Mouse (Mus musculus) kidney, embryonic 16.5 days (tissue): ENCODE results near the gene 4930432K21Rik. TPM values are rescaled to one million over a fixed set of nuclear protein-coding genes. Genes with fewer than 3 reads are reported as not detected.

Experiments
- ATAC-seq: fragments of 200-750 bp; cut with Nextera tagmentation; 2 replicates; pipeline ENCODE4 v1.8.0; 2017; ENCODE audit warnings: moderate TSS enrichment; ENCODE audit not compliant: low FRiP score, low TSS enrichment
- H3K27ac ChIP-seq: fragments of 300-500 bp; sonication (generic); 2 replicates; pipeline ENCODE4 v1.5.1; 2014; ENCODE audit warnings: low read length
- H3K27me3 ChIP-seq: fragments of 300-500 bp; sonication (generic); 2 replicates; pipeline ENCODE4 v1.6.1; 2014; ENCODE audit warnings: low read length, control low read depth, mixed read lengths; ENCODE audit not compliant: insufficient read depth
- H3K36me3 ChIP-seq: fragments of 300-500 bp; sonication (generic); 2 replicates; pipeline ENCODE4 v1.6.1; 2014; ENCODE audit warnings: low read length, control low read depth, mixed read lengths; ENCODE audit not compliant: insufficient read depth
- H3K4me1 ChIP-seq: fragments of 300-500 bp; sonication (generic); 2 replicates; pipeline ENCODE4 v1.6.1; 2014; ENCODE audit warnings: low read length, control low read depth, mixed read lengths; ENCODE audit not compliant: insufficient read depth
- H3K4me2 ChIP-seq: fragments of 300-500 bp; sonication (generic); replicated peaks from 2 replicates; pipeline ENCODE4 v1.6.1; 2014; ENCODE audit warnings: low read depth, low read length
- H3K4me3 ChIP-seq: fragments of 300-500 bp; sonication (generic); 2 replicates; pipeline ENCODE4 v1.5.1; 2014; ENCODE audit warnings: mild to moderate bottlenecking, low read length
- H3K9ac ChIP-seq: fragments of 300-500 bp; sonication (generic); replicated peaks from 2 replicates; pipeline ENCODE4 v1.6.1; 2014; ENCODE audit warnings: low read length
- H3K9me3 ChIP-seq: fragments of 300-500 bp; sonication (generic); 2 replicates; pipeline ENCODE4 v1.6.1; 2016; ENCODE audit warnings: low read length, control low read depth
- WGBS: fragments of 180-500 bp; shearing (Covaris S2); extraction: QIAGEN DNeasy Blood & Tissue Kit; methylation state at CpG from one replicate; pipeline ENCODE4 v1.1.7; 2014; 5-methylcytosine and 5-hydroxymethylcytosine counted together
- polyA plus RNA-seq: library from polyadenylated mRNA; unstranded; fragments of >200 nt; fragmentation: Nextera tagmentation; extraction: Ambion mirVana; gene quantifications from 2 replicates; pipeline ENCODE4 v1.2.1, GENCODE M21; 2015

Gene 4930432K21Rik
- polyA plus RNA-seq, 1 experiment from 2014 or later: 1.7 TPM

DNA sequence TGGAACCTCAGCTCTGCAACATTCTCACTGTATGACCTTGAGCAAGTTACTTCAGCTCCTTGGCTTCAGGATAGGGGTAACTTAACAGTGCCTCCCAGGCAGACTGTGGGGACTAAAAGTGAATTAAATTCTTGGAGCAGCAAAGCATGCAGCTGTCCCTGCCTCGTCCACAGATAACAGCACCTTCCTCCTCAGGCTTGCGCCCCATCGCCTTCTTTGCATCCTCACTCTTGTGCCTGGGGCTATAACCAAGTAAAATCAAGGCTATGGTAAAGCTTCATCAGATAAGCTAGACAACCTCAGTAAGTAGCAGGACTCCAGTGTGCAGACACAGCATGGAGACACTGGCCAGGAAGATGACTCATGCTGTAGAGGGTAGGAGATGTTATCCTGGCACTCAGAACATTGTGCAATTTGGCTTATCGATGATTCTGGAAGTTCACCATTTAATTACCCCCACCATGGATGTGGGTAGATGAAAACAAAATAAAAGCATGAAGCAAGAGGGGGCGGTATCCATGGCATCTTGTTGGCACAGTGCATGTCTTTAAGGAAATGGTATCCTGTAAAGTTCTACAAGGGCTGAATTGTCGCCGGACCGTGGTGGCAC is 3.1 kb upstream of the 4930432K21Rik start:
- Histone ChIP-seq H3K9me3 (no peaks in the 10 kb centered on the region), H3K36me3 (peaks cover 44% of the 10 kb centered on the region), H3K27ac (no peak overlapping the region), H3K4me3 (no peak overlapping the region), H3K4me2 (no peak overlapping the region), H3K27me3 (no peaks in the 10 kb centered on the region), H3K9ac (no peak overlapping the region), H3K4me1 (peaks cover 19% of the 10 kb centered on the region)
- 85% methylated on average over 8 of the region's 8 CpGs for WGBS
- ATAC-seq: no peak

DNA sequence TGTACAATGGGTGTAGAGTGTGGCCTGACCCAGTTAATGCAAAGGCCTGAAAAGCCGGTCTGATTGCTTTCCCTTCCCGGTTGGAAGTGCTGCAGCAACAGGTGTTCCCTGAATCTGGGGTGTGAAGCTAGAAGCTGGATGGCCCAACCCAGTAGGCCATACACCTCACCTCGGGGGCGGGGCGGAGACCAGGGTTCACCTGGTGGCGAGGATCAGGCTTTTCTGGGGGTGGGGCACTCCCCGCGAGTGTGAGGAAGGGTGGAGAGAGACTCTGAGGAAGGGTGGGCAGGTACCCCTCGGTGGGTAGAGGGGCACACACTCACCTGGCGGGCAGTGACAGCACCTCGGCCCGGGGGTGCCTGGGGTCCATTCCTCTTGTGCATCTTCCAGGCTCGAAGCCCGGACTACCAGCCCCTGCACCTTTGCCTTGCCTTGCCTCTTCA is 480 bp upstream of the 4930432K21Rik start:
- 7% methylated on average over 14 of the region's 14 CpGs for WGBS
- Histone ChIP-seq H3K9ac (peak overlapping the region; percentile 89), H3K4me3 (peak overlapping the region; percentile 74), H3K4me2 (peak overlapping the region; percentile 78), H3K27me3 (no peaks in the 10 kb centered on the region), H3K9me3 (no peaks in the 10 kb centered on the region), H3K36me3 (peaks cover 22% of the 10 kb centered on the region), H3K4me1 (peaks cover 19% of the 10 kb centered on the region), H3K27ac (peak overlapping the region; percentile 39; the same call in 1 of the 2 replicates)
- ATAC-seq: no peak

DNA sequence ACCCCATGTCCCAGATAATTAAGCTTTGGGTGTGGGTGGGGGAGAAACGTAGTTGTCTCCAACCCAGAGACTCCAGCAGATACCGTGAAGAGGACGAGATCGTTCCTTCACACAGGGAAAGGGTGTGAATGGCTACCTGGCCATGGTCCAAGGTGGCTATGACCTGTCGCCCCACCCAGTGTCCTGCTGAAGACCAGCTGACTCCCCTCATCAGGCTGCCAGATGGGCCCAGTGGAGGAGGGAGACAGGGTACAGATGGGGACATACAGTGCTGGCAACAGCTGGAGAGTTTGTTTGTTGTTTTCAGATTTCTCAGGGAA is 666 bp downstream of the 4930432K21Rik start:
- H3K27me3 ChIP-seq: no peaks in the 10 kb centered on the region
- no peaks in the 10 kb centered on the region for H3K9me3 ChIP-seq
- H3K4me1 ChIP-seq: peaks cover 19% of the 10 kb centered on the region
- peak overlapping the region; percentile 74; the same call in 1 of the 2 replicates for H3K4me3 ChIP-seq
- 85% methylated on average over 5 of the region's 5 CpGs for WGBS
- H3K27ac ChIP-seq: 0 out of 2 replicates have a peak overlapping the region, but pooled peaks have one; percentile 35
- peak overlapping the region; percentile 89; the same call in 1 of the 2 replicates for H3K9ac ChIP-seq
- peaks cover 11% of the 10 kb centered on the region for H3K36me3 ChIP-seq
- ATAC-seq: no peak
- H3K4me2 ChIP-seq: peak overlapping the region; percentile 78

DNA sequence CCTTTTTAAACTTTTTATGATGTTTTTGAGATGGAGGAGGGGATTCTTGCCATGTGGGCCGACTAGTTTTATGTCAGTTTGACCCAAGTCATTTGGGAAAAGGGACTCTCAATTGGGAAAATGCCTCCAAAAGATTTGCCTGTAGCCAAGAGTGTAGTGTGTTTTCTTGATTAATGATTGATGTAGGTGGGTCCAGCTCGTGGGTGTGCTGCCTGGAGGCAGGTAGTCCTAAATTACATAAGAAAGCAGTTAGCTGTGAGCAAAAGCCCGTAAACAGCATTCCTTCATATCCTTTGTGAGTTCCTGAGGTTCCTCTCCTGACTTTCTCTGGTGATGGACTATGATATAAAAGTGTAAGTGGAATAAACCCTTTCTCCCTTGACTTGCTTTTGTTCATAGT is 1.4 kb downstream of the 4930432K21Rik start:
- Histone ChIP-seq H3K9me3 (no peaks in the 10 kb centered on the region), H3K27me3 (no peaks in the 10 kb centered on the region), H3K27ac (peak overlapping the region; percentile 48; the same call in 1 of the 2 replicates), H3K4me2 (no peak overlapping the region), H3K9ac (no peak overlapping the region), H3K4me1 (peaks cover 19% of the 10 kb centered on the region), H3K4me3 (no peak overlapping the region), H3K36me3 (0 out of 2 replicates have a peak, but pooled peaks cover 4% of the 10 kb centered on the region)
- 34% methylated on average over 3 of the region's 3 CpGs for WGBS
- no peak for ATAC-seq

DNA sequence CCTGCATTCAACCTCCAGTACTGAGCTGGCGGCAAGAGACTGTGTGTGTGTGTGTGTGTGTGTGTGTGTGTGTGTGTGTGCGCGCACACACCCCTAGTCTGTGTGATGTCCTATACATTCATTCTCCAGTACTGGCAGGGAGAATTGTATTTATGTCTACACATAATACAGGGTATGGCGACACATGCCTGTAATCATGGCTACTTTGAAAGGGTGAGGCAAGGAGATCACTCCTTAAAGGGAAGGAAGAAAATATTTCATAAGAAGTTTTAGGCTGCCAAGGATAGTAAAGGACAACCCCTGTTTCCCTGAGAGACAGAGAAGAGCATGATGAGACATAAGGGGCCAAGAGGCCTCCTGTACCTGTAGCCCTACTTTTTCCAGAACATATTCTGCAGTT is 9.8 kb downstream of the 4930432K21Rik start:
- no peaks in the 10 kb centered on the region for H3K36me3 ChIP-seq
- H3K9ac ChIP-seq: no peak overlapping the region
- no peak overlapping the region for H3K4me2 ChIP-seq
- ATAC-seq: 0 out of 2 replicates have a peak, but pooled peaks have one; percentile 27
- 94% methylated on average over 4 of the region's 4 CpGs for WGBS
- H3K4me3 ChIP-seq: no peak overlapping the region
- no peak overlapping the region for H3K27ac ChIP-seq
- H3K27me3 ChIP-seq: no peaks in the 10 kb centered on the region
- no peaks in the 10 kb centered on the region for H3K4me1 ChIP-seq
- H3K9me3 ChIP-seq: no peaks in the 10 kb centered on the region

DNA sequence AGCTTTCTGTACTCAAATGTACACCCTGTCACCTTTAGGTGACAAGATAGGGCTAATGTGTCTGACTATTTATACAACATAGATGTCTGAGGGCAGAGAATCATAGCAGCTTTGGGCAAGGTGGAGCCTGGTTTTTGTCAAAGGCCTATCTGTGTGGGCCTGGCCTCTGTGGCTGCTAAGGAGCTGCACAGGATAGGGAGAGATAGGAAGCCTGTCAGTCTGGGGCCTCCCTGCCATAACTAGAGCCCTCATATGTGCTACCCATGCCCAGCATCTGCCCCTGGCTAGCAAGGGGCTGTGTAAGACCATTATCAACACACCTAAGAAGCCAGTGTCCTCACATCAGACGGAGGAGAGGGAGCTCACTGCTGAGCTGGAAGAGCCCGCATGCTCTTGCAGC is 19.9 kb downstream of the 4930432K21Rik start:
- ATAC-seq: no peak
- Histone ChIP-seq H3K4me3 (no peak overlapping the region), H3K27ac (no peak overlapping the region), H3K36me3 (peaks cover 18% of the 10 kb centered on the region), H3K9ac (no peak overlapping the region), H3K9me3 (no peaks in the 10 kb centered on the region), H3K27me3 (no peaks in the 10 kb centered on the region), H3K4me2 (no peak overlapping the region), H3K4me1 (no peaks in the 10 kb centered on the region)
- 96% methylated on average over 2 of the region's 2 CpGs for WGBS

DNA sequence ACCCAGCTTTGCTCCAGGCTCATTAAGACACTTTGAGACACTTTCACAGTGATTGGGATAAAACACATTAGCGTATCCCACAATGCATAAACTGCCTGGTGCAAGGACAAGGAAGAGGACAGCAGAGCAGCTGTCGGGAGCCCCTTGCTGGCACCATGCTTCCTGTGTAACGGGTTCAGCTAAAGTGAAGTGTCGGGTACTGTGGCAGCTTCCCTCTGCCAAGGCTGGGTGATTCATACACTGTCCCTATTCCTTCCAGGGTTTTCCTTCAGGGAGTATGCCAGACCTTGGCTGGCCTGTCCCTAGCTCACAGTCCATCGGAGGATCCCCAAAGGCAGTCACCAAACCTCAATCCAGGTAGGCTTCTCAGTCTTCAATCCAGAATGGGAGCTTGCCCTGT is 22.3 kb downstream of the 4930432K21Rik start:
- 87% methylated on average over 5 of the region's 5 CpGs for WGBS
- H3K9me3 ChIP-seq: no peaks in the 10 kb centered on the region
- H3K4me3 ChIP-seq: no peak overlapping the region
- no peak overlapping the region for H3K9ac ChIP-seq
- ATAC-seq: no peak
- H3K4me1 ChIP-seq: no peaks in the 10 kb centered on the region
- no peaks in the 10 kb centered on the region for H3K27me3 ChIP-seq
- H3K27ac ChIP-seq: no peak overlapping the region
- H3K4me2 ChIP-seq: no peak overlapping the region
- H3K36me3 ChIP-seq: peaks cover 31% of the 10 kb centered on the region

DNA sequence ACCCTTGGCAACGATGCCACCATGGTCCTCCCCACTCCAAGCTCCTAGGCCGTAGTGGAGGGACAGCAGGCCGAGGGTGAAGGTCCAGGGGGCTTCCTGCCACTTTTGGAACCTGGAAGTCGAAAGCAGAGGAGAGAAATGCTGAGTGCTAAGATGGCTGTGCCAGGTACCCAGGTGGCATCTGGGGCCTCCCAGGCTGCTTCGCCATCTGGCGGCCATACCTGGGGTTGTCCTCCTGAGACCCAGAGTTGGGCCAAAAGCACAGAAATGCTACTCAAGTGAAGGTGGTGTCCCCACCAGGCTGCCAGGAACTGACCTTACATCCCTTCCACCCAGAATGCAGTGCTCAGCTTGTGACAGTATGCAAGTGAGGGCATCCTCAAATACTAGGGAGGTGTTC is 26.0 kb downstream of the 4930432K21Rik start:
- no peak overlapping the region for H3K4me2 ChIP-seq
- no peak overlapping the region for H3K4me3 ChIP-seq
- no peaks in the 10 kb centered on the region for H3K27me3 ChIP-seq
- no peaks in the 10 kb centered on the region for H3K9me3 ChIP-seq
- H3K36me3 ChIP-seq: peaks cover 33% of the 10 kb centered on the region
- no peak overlapping the region for H3K9ac ChIP-seq
- no peak for ATAC-seq
- 88% methylated on average over 6 of the region's 6 CpGs for WGBS
- no peak overlapping the region for H3K27ac ChIP-seq
- H3K4me1 ChIP-seq: peaks cover 19% of the 10 kb centered on the region

DNA sequence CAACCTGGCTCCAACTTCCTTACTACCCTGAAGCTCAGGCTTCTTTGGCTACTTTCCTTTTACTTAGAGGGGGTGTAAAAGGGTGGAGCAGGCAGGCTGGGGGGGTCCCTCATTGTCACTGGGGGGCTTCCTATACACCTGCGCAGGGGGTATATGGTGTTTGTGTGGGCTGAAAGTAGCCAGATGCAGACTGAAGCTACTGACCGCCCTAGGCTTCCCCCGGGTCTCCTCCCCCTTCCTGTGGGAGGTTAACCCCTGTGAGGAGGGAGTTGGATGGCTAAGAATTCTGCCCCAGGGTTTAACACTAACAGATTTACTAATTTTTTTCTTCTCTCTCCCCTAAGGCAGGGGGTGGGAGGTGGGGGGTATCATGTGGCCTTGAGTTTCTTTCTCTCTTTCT is 28.7 kb downstream of the 4930432K21Rik start:
- no peaks in the 10 kb centered on the region for H3K27me3 ChIP-seq
- peak overlapping the region; percentile 44; the same call in 1 of the 2 replicates for H3K9ac ChIP-seq
- H3K9me3 ChIP-seq: no peaks in the 10 kb centered on the region
- H3K36me3 ChIP-seq: peaks cover 31% of the 10 kb centered on the region
- peak overlapping the region; percentile 26; the same call in 1 of the 2 replicates for H3K4me2 ChIP-seq
- WGBS: 4% methylated on average over 3 of the region's 3 CpGs
- peaks cover 46% of the 10 kb centered on the region for H3K4me1 ChIP-seq
- H3K27ac ChIP-seq: 0 out of 2 replicates have a peak overlapping the region, but pooled peaks have one; percentile 41
- H3K4me3 ChIP-seq: 0 out of 2 replicates have a peak overlapping the region, but pooled peaks have one; percentile 8
- no peak for ATAC-seq

DNA sequence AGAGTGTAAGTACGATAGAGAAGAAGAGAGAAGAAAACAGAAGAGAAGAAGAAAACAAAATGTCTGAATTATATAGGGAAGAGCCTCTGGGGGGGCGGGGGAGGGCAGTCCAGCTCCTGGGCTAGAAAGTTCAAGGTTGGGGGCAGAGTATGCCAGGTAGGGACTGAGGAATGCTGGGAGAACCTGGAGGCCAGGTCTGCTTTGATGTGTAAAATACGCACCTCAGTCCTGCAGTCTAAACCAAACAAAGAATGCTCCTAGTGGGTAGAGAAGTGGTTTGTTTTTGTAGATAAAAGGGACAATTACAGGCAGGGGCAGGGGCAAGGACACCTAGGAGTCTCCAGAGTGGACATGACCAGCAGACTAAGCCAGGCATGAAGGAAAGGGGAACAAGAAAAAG is 29.6 kb downstream of the 4930432K21Rik start:
- no peaks in the 10 kb centered on the region for H3K27me3 ChIP-seq
- no peaks in the 10 kb centered on the region for H3K9me3 ChIP-seq
- 81% methylated on average over 3 of the region's 3 CpGs for WGBS
- H3K36me3 ChIP-seq: peaks cover 26% of the 10 kb centered on the region
- no peak overlapping the region for H3K4me3 ChIP-seq
- no peak for ATAC-seq
- H3K27ac ChIP-seq: no peak overlapping the region
- peaks cover 53% of the 10 kb centered on the region for H3K4me1 ChIP-seq
- H3K9ac ChIP-seq: no peak overlapping the region
- no peak overlapping the region for H3K4me2 ChIP-seq
